Mouse (Mus musculus) intestine, postnatal 0 days (tissue): ENCODE data around the gene Susd5. TPM values are rescaled to one million over a fixed set of nuclear protein-coding genes. Genes with fewer than 3 reads are reported as not detected.
"Not testable (repeated sequence)": the region's sequence is repeated elsewhere in the genome, so short reads cannot be mapped to it uniquely, and the experiment has no call there.

Experiments used
- ATAC-seq: fragments of 200-750 bp; cut with Nextera tagmentation; 2 replicates; pipeline ENCODE4 v1.8.0; 2017; ENCODE audit warnings: mild to moderate bottlenecking, moderate TSS enrichment, moderate library complexity
- H3K27ac ChIP-seq: fragments of 300-500 bp; sonication (generic); 2 replicates; pipeline ENCODE4 v1.5.1; 2014; ENCODE audit warnings: mild to moderate bottlenecking, low read depth, low read length, moderate library complexity
- H3K27me3 ChIP-seq: fragments of 300-500 bp; sonication (generic); replicated peaks from 2 replicates; pipeline ENCODE4 v1.6.1; 2014; ENCODE audit warnings: low read length, mixed read lengths; ENCODE audit not compliant: control insufficient read depth, insufficient read depth
- H3K36me3 ChIP-seq: fragments of 300-500 bp; sonication (generic); 2 replicates; pipeline ENCODE4 v1.6.1; 2014; ENCODE audit warnings: mild to moderate bottlenecking, moderate library complexity; ENCODE audit not compliant: control insufficient read depth, insufficient read depth
- H3K4me1 ChIP-seq: fragments of 300-500 bp; sonication (generic); replicated peaks from 2 replicates; pipeline ENCODE4 v1.6.1; 2014; ENCODE audit warnings: antibody characterized with exemption, low read length, mixed read lengths; ENCODE audit not compliant: control insufficient read depth, insufficient read depth
- H3K4me2 ChIP-seq: fragments of 300-500 bp; sonication (generic); replicated peaks from 2 replicates; pipeline ENCODE4 v1.6.1; 2014; ENCODE audit warnings: low read depth, mild to moderate bottlenecking, moderate library complexity
- H3K4me3 ChIP-seq: fragments of 300-500 bp; sonication (generic); 2 replicates; pipeline ENCODE4 v1.5.1; 2014; ENCODE audit warnings: low read depth, low read length
- H3K9ac ChIP-seq: fragments of 300-500 bp; sonication (generic); 2 replicates; pipeline ENCODE4 v1.6.1; 2014; ENCODE audit warnings: mild to moderate bottlenecking, low read depth, low read length
- H3K9me3 ChIP-seq: fragments of 300-500 bp; sonication (generic); 2 replicates; pipeline ENCODE4 v1.6.1; 2016; ENCODE audit warnings: mixed run types; ENCODE audit not compliant: control insufficient read depth
- CTCF ChIP-seq: sonication (generic); IDR thresholded peaks from 2 replicates; pipeline ENCODE4 v1.5.1; 2016; ENCODE audit warnings: low read depth, mild to moderate bottlenecking, control low read depth, antibody characterized with exemption, moderate library complexity
- WGBS: fragments of 180-500 bp; shearing (Covaris S2); extraction: QIAGEN DNeasy Blood & Tissue Kit; methylation state at CpG from one replicate; pipeline ENCODE4 v1.1.7; 2014; 5-methylcytosine and 5-hydroxymethylcytosine counted together
- polyA plus RNA-seq: library from polyadenylated mRNA; unstranded; fragments of >200 nt; fragmentation: Nextera tagmentation; extraction: Ambion mirVana; gene quantifications from 2 replicates; pipeline ENCODE4 v1.2.1, GENCODE M21; 2015

Susd5 gene
- polyA plus RNA-seq, 1 experiment from 2014 or later = 0.22 TPM

DNA sequence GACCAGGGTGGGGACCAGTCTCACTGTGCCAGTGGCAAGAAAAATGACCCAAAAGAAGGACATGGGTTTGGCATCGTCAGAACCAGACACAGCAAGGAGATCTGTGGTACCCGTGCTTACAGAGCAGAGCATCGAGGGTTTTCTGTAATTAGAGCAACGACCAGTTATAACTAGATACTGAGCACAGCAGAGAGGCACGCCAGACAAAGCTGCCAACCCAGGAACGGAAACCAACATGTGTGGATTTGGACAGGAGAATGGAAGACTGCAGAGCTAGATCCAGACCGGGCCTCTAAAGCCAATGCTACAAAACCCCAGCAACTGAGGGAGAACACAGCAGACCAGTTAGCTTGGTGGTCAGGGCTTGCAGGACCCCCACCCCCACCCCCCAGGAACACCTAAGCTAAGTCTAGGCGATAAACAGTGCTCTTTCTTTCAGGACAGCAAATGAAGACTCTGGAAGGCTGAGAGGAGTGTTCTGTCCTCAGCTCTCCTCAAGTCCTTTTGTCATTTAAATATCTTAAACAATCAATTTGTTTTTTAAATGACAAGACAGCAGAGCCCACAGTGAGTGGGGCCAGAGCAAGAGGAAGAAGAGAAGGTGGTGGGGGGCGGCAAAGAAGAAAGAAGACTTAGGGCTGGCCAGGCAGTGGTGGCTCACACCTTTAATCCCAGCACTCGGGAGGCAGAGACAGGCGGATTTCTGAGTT, 30.3 kb downstream of the Susd5 start:
- no peak for ATAC-seq
- 79% methylated on average over 11 of the region's 11 CpGs for WGBS
- Histone ChIP-seq H3K4me3 (no peak overlapping the region), H3K4me2 (no peak overlapping the region), H3K27me3 (no peaks in the 10 kb centered on the region), H3K27ac (no peak overlapping the region), H3K4me1 (no peaks in the 10 kb centered on the region), H3K9ac (no peak overlapping the region), H3K9me3 (no peaks in the 10 kb centered on the region), H3K36me3 (no peaks in the 10 kb centered on the region)
- no peak for TF ChIP-seq CTCF

- not testable (repeated sequence) for H3K4me2 ChIP-seq, ATAC-seq, H3K9ac ChIP-seq, H3K4me3 ChIP-seq, H3K27me3 ChIP-seq, H3K9me3 ChIP-seq, H3K4me1 ChIP-seq, H3K27ac ChIP-seq, H3K36me3 ChIP-seq
- 85% methylated on average over 6 of the region's 6 CpGs for WGBS
Observed at GRCm38 (mm10) chr9:114088885-114089284, 31.9 kb downstream of the Susd5 start.

DNA sequence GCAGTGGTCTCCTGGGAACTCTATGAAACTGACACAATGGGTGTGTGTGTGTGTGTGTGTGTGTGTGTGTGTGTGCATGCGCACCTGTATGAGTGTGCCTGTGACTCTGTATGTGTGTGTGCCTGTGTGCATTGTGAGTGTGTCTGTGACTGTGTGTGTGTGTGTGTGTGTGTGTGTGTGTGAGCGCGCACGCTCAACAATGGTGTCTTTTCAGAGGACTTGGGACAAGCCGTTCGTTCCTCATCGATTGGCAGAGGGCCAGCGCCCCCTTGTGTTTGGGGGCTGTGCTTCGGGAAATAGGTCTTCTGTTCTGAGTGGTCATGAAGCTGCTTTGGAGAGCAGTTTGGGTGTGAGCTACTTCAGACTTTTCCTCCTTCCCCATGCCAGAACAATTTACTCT, 35.2 kb downstream of the Susd5 start:
- WGBS = 9% methylated on average over 9 of the region's 9 CpGs
- not testable (repeated sequence) for H3K4me1 ChIP-seq, H3K27me3 ChIP-seq, ATAC-seq, H3K27ac ChIP-seq, H3K4me3 ChIP-seq, H3K36me3 ChIP-seq, H3K9ac ChIP-seq, H3K4me2 ChIP-seq, H3K9me3 ChIP-seq
- peak; percentile 65 for TF ChIP-seq CTCF

GRCm38 (mm10) chr9:114094854-114095253, 37.9 kb downstream of the Susd5 start:
- Histone ChIP-seq H3K27me3 (no peaks in the 10 kb centered on the region), H3K9ac (no peak overlapping the region), H3K27ac (no peak overlapping the region), H3K4me2 (no peak overlapping the region), H3K9me3 (no peaks in the 10 kb centered on the region), H3K4me3 (no peak overlapping the region), H3K4me1 (no peaks in the 10 kb centered on the region), H3K36me3 (no peaks in the 10 kb centered on the region)
- no peak for TF ChIP-seq CTCF
- ATAC-seq = no peak
- WGBS = 88% methylated on average over 2 of the region's 2 CpGs

DNA sequence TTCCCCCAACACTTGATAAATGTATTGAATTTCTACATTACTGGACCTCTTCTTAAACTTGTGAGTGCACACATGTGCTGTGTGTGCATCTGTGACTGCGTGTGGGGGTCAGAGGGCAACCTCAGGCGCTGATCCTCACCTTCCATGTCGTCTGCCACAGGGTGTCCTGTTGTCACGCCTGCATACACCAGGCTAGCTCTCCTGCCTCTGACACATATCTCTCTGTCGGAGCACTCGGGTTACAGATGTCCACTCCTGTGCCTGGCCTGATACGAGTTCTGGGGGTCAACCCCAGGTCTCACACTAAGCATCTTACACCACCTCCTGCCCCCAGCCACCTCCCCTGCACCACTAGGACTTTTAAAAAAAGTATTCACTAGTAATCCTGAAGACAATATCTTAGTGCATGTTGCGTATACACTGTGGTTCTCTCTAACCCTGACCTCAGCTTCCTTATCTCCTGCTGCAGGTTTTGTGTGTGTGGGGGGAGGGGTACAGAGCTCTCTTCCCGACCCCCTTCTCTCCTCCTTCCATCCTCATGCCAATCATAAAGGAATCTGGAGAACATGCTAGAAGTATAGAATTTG, 41.9 kb downstream of the Susd5 start:
- Histone ChIP-seq H3K27ac (no peak overlapping the region), H3K4me2 (no peak overlapping the region), H3K27me3 (no peaks in the 10 kb centered on the region), H3K4me1 (no peaks in the 10 kb centered on the region), H3K4me3 (no peak overlapping the region), H3K9me3 (no peaks in the 10 kb centered on the region), H3K36me3 (no peaks in the 10 kb centered on the region), H3K9ac (no peak overlapping the region)
- TF ChIP-seq CTCF = no peak
- no peak for ATAC-seq
- WGBS = 63% methylated on average over 9 of the region's 9 CpGs

DNA sequence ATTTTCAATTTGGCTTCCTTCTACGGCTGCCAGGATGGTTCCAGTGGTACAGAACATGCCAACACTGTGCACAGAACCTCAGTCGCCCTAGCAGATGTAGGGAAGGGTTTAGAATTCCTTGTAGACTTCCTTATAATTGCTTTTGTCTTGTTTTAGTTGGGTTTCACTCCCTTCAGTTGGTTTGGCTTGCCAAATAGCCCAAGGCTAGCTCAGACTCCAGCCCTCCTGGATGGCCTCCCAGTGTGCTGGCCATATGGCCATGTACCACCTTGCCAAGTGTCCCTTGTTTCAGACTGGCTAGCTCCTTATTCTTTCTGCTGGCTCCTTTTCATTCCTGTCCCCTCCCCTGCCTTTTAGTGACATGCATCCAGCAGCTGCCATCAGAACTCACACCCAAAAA, 53.3 kb downstream of the Susd5 start:
- no peak overlapping the region for H3K4me2 ChIP-seq
- no peaks in the 10 kb centered on the region for H3K27me3 ChIP-seq
- TF ChIP-seq CTCF = no peak
- no peak overlapping the region for H3K4me3 ChIP-seq
- H3K36me3 ChIP-seq = no peaks in the 10 kb centered on the region
- H3K9me3 ChIP-seq = no peaks in the 10 kb centered on the region
- WGBS = 82% methylated on average over 2 of the region's 2 CpGs
- no peak overlapping the region for H3K27ac ChIP-seq
- no peaks in the 10 kb centered on the region for H3K4me1 ChIP-seq
- ATAC-seq = no peak
- no peak overlapping the region for H3K9ac ChIP-seq
